Mouse (Mus musculus) hindbrain, embryonic 16.5 days (tissue): ENCODE results near the gene Pik3c2g. TPM values are rescaled to one million over a fixed set of nuclear protein-coding genes. Genes with fewer than 3 reads are reported as not detected.

Experiments
- ATAC-seq: fragments of 200-750 bp; cut with Nextera tagmentation; 2 replicates; pipeline ENCODE4 v1.8.0; 2017; ENCODE audit warnings: moderate TSS enrichment, moderate library complexity
- H3K27ac ChIP-seq: fragments of 300-500 bp; sonication (generic); 2 replicates; pipeline ENCODE4 v1.5.1; 2014; ENCODE audit warnings: low read depth, mild to moderate bottlenecking, control low read depth, low read length, moderate library complexity
- H3K27me3 ChIP-seq: fragments of 300-500 bp; sonication (generic); replicated peaks from 2 replicates; pipeline ENCODE4 v1.6.1; 2014; ENCODE audit warnings: low read length; ENCODE audit not compliant: control insufficient read depth, insufficient read depth
- H3K36me3 ChIP-seq: fragments of 300-500 bp; sonication (generic); 2 replicates; pipeline ENCODE4 v1.6.1; 2014; ENCODE audit warnings: mild to moderate bottlenecking, low read length, moderate library complexity, mixed read lengths; ENCODE audit not compliant: control insufficient read depth, insufficient read depth
- H3K4me1 ChIP-seq: fragments of 300-500 bp; sonication (generic); 2 replicates; pipeline ENCODE4 v1.6.1; 2014; ENCODE audit warnings: low read depth, low read length; ENCODE audit not compliant: control insufficient read depth, insufficient read depth
- H3K4me2 ChIP-seq: fragments of 300-500 bp; sonication (generic); 2 replicates; pipeline ENCODE4 v1.6.1; 2014; ENCODE audit warnings: mild to moderate bottlenecking, low read length, control low read depth, moderate library complexity
- H3K4me3 ChIP-seq: fragments of 300-500 bp; sonication (generic); 2 replicates; pipeline ENCODE4 v1.5.1; 2014; ENCODE audit warnings: mild to moderate bottlenecking, low read length, control low read depth, moderate library complexity
- H3K9ac ChIP-seq: fragments of 300-500 bp; sonication (generic); 2 replicates; pipeline ENCODE4 v1.6.1; 2014; ENCODE audit warnings: low read depth, mild to moderate bottlenecking, control low read depth, low read length, moderate library complexity
- H3K9me3 ChIP-seq: fragments of 300-500 bp; sonication (generic); 2 replicates; pipeline ENCODE4 v1.6.1; 2014; ENCODE audit warnings: mild to moderate bottlenecking, low read length, moderate library complexity; ENCODE audit not compliant: control insufficient read depth
- WGBS: fragments of 180-500 bp; shearing (Covaris S2); extraction: QIAGEN DNeasy Blood & Tissue Kit; methylation state at CpG from one replicate; pipeline ENCODE4 v1.1.7; 2014; 5-methylcytosine and 5-hydroxymethylcytosine counted together
- polyA plus RNA-seq: library from polyadenylated mRNA; unstranded; fragments of >200 nt; fragmentation: Nextera tagmentation; extraction: Ambion mirVana; gene quantifications from 2 replicates; pipeline ENCODE4 v1.2.1, GENCODE M21; 2015

The Pik3c2g gene
- polyA plus RNA-seq, 1 experiment from 2014 or later, result 0.65 TPM

DNA sequence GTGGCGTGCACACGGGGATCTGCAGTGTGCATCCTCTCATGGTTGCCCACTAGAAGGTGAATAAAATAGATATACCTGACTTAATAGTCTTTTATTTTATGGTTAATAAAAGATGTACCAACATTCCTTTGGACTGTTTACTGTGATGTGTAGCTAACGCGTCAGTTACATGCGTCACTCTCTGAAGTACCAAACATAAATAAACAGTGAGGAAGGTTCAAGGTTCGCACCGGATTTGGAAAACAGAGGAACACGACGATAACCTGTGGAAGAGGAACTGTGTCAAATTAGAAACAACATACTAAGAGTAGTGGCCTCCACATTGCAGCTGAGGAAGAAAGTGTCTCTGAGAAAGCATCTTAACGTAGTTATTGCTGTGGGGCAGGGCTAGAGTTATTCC is 402.6 kb downstream of the Pik3c2g start:
- Histone ChIP-seq H3K36me3 (no peaks in the 10 kb centered on the region), H3K27me3 (no peaks in the 10 kb centered on the region), H3K27ac (no peak overlapping the region), H3K9me3 (no peaks in the 10 kb centered on the region), H3K9ac (no peak overlapping the region), H3K4me3 (no peak overlapping the region), H3K4me1 (no peaks in the 10 kb centered on the region), H3K4me2 (no peak overlapping the region)
- no peak for ATAC-seq
- 90% methylated on average over 10 of the region's 10 CpGs for WGBS

DNA sequence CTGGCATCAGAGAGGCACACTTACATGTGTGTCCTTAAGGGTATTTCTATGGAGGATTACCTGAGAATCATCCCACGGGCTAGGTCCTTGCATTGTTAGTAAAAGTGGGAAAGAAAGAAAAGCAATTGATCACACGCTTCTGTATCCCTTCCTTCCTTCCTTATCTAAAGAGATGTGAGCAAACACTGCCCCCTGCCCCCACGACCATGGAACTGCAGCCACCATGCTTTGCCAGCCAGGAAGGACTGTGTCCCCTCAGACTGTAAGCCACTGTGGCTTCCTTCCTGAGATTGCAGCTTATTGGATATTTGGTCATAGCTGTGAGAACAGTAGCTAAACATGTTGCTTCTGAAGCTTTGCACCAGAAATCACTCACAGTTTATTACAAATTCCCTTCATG is 418.2 kb downstream of the Pik3c2g start:
- H3K4me1 ChIP-seq, result no peaks in the 10 kb centered on the region
- 0 out of 2 replicates have a peak, but pooled peaks cover 3% of the 10 kb centered on the region for H3K9me3 ChIP-seq
- no peaks in the 10 kb centered on the region for H3K36me3 ChIP-seq
- H3K4me3 ChIP-seq, result no peak overlapping the region
- H3K27ac ChIP-seq, result no peak overlapping the region
- no peak overlapping the region for H3K4me2 ChIP-seq
- H3K9ac ChIP-seq, result no peak overlapping the region
- H3K27me3 ChIP-seq, result no peaks in the 10 kb centered on the region
- no peak for ATAC-seq
- WGBS, result 81% methylated on average over 3 of the region's 3 CpGs

Other genes starting within 250 kb of the Pik3c2g start
- gene Rergl, start 85.2 kb upstream of the Pik3c2g start, polyA plus RNA-seq, result not detected in 2 replicates